Mouse (Mus musculus) cortical plate, adult 2 months (tissue): Measurements from ENCODE around the gene L3mbtl4.

Experiments
- CTCF ChIP-seq: fragments of 200-500 bp; IDR thresholded peaks from 2 replicates; pipeline ENCODE4 v1.5.1; 2011; ENCODE audit warnings: mild to moderate bottlenecking, control low read depth, low read length; ENCODE audit not compliant: insufficient read depth; ENCODE audit errors: extremely low read depth
- POLR2A ChIP-seq: fragments of 200-500 bp; IDR thresholded peaks from 2 replicates; pipeline ENCODE4 v1.6.1; 2011; ENCODE audit warnings: mild to moderate bottlenecking, low read length, control low read depth; ENCODE audit not compliant: insufficient read depth; ENCODE audit errors: extremely low read depth

DNA sequence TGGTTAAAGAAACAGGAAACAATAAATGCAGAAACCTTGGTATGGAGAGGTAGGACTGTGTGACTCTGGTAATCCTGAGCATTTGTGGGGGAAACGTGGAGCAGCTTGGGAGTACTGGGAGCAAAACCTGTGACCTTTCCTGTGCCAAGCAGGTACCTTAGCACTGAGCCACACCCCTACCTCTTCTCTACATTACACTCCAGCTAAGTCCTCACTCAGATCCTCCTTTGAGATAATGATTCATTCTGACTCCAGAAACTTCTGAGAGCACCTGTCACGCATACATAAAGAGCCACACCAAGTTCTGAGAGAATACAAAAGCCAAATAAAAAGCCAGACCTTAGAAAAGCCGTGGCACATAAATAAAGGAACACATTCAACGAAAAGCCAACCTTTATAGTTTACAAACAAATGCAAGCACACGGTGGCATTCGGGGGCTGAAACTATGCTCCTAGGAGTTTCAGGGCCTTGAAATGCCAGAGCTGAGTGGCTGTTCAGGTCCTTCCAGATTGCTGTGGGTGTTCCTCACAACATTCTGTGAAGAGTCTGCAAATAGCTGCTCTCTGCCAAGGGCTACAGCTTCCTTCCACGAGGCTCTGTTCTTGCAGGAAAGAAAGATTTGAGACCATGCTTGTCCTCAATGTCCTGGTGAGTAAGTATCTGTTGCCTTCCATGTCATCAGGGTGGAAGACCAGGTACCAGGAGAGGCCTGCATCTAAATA lies 8.6 kb upstream of the L3mbtl4 start:
- TF ChIP-seq CTCF (no peak), POLR2A (no peak)
